Mouse (Mus musculus) right cerebral cortex, postnatal 10 days (tissue): ENCODE data around the gene S1pr3.

ENCODE experiments used
- DNase-seq, 2 experiments: peaks; one replicate each; pipeline ENCODE4 v3.0.0; 2021; ENCODE audit warnings: low spot score in 2 of 2

S1pr3 gene

DNA sequence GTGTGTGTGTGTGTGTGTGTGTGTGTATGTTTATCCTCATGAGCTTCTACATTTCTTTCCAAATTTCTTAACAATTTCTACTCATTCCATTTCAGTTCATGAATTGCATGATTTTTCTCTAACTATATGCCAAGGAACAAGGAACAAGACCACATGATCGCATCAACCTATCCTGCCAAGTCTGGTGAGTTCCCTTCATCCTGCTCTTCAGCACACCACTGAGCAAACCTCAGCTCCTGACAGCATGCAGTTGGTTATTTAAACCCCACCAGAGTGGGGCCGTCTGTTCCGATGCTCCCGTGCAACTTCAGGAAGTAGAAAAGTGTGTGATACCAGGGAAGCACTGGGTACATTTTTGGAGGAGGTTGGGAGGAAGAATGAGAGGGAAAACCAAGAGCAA, 38.1 kb downstream of the S1pr3 start:
- DNase-seq, result no peak

DNA sequence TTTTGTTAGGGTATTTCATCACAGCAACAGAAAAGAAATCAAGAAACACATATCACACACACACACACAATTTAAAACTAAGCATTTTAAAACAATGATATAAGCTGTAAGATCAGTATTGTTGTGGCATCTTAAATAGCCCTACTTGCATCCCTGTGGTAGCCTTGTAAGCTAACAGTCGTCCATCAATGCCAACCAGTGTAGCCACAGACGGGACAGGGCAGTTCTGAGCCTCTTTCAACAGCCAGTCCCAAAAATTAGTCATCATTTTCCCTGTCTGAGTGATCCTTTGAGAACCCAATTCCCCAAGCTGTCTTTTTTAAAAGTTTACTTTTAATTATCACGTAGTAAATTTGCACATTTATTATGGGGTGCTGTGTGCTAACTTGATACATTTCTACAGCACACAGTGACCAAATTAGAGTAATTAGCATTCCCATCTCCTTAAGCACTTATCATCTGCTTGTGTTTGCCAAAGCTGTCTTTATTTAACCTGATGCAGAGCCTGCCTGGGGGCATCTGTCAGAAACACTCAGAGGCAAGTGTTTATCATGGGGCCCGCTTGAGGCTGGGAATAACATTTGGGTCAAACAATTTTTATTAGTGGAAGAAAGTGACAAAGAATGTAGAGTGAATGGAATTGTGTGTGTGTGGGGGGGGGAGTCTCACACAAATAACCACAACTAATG, 47.9 kb downstream of the S1pr3 start:
- peak in 1 of 2 experiments; percentile 13 for DNase-seq

DNA sequence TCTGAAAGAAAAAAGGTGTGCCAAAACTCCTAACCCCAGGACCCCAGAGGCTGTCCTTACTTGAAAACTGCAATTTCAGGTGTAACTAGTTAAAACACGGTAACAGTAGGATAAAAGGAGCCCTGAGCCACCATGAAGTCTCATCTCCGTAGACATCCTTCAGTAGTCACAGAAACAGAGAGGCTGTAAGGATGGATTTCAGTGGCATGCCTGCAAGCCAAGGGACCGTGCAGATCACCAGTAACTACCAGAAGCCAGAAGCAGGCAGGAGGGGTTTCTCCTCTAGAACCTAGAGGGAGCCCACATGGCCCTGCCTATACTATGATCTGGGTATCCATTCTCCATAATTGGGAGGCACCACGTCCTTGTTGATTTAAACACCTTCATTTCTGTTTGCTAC, 55.9 kb downstream of the S1pr3 start:
- no peak for DNase-seq

DNA sequence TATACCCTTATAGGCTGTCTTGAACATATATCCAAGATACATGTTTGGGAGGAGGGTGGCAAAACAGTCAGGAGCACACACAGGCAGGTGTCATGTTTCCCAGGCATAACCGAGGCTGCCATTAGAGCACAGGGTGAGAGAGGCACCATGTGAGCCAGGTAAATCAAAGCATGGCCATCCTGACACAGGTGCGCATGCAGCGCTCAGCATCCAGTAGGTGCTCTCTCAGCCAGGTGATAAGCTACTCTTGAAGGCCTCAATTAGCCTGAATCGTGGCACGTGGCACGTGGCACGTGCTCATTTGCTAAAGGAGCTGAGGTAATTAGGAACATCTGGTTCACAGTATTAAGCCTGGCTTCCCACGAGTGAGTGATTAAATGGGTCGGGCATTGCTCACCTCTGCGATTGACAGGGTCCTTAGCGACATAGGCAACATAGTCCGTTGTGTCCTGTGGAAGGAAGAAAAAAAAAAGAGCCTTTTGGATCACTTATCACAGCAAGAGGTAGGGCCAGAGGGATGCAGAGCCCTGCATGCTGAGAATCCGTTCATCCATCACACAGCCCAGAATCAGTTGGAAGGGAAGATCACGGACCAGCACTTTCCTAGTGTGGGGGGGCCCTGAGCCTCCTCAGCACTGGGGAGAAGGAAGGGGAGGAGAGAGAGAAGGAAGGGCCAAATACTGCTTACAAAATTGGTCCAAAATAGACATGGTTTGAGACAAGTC, 57.8 kb downstream of the S1pr3 start:
- peak in 1 of 2 experiments; percentile 11 for DNase-seq

DNA sequence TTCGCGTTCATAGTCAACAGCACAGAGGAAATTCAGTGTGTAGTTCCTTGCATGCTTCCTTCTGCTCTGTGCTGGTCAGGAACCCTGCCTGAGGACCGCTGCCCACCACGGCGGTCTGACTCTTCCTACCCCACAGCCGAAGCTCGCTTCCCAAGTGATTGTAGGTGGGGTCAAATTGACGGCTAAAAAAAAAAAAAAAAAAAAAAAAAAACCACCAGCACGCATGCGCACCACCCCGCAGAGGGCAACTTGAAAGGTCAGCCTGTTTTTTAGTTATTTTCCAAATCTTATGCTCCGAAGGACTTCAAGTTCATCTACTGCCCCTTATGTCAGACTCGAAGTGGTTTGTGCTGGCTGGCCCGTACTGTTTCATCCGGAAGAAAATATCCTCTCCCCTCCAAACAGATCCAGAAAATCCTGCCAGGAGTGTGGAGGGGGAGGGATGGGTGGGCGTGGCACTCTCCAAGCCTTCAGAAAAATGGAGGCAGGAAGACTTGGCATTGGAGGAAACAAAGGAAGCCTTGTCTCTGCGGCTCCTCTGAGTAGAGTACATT, 60.3 kb downstream of the S1pr3 start:
- DNase-seq, result peak in 1 of 2 experiments; percentile 11
